Mouse (Mus musculus): ENCODE data around the gene Stk39.

GRCm38 (mm10) chr2:68317452-68317851 is 154.6 kb downstream of the Stk39 start:
- TF ChIP-seq CTCF (IDR thresholded peaks at IDR 0.05) = no peak
- TF ChIP-seq EP300 (IDR thresholded peaks at IDR 0.05) = no peak

Data from lung, postnatal 0 days (tissue).